Mouse (Mus musculus) cerebellum, adult 2 months (tissue): Measurements from ENCODE around the gene Fam3b. TPM values are rescaled to one million over a fixed set of nuclear protein-coding genes. Genes with fewer than 3 reads are reported as not detected.

Experiments used
- DNase-seq, 2 experiments: peaks; one replicate each; pipeline ENCODE4 v3.0.0; 2021
- H3K27ac ChIP-seq: fragments of 200-500 bp; 2 replicates; pipeline ENCODE4 v1.5.1; 2012; ENCODE audit warnings: low read length, control low read depth, inconsistent platforms; ENCODE audit not compliant: insufficient read depth
- H3K27me3 ChIP-seq: fragments of 200-500 bp; 2 replicates; pipeline ENCODE4 v1.6.1; 2012; ENCODE audit warnings: inconsistent platforms, mild to moderate bottlenecking, low read length, moderate library complexity; ENCODE audit not compliant: control insufficient read depth, insufficient read depth
- H3K4me1 ChIP-seq: fragments of 200-500 bp; 2 replicates; pipeline ENCODE4 v1.6.1; 2011; ENCODE audit warnings: low read length; ENCODE audit not compliant: control insufficient read depth, insufficient read depth
- H3K4me3 ChIP-seq: fragments of 200-500 bp; replicated peaks from 2 replicates; pipeline ENCODE3; 2011; ENCODE audit warnings: mild to moderate bottlenecking, low read depth, low read length, control low read depth; ENCODE audit not compliant: insufficient read depth
- CTCF ChIP-seq: fragments of 200-500 bp; IDR thresholded peaks from 2 replicates; pipeline ENCODE4 v1.5.1; 2011; ENCODE audit warnings: low read depth, mild to moderate bottlenecking, control low read depth, low read length, moderate library complexity, borderline replicate concordance; ENCODE audit not compliant: insufficient read depth
- POLR2A ChIP-seq: fragments of 200-500 bp; IDR thresholded peaks from 2 replicates; pipeline ENCODE4 v1.6.1; 2011; ENCODE audit warnings: low read length, control low read depth, borderline replicate concordance; ENCODE audit not compliant: insufficient read depth
- WGBS: fragments of 180-500 bp; shearing (Covaris S2); methylation state at CpG from one replicate; pipeline ENCODE4 v1.1.7; 2018; 5-methylcytosine and 5-hydroxymethylcytosine counted together
- polyA plus RNA-seq: library from polyadenylated mRNA; depleted of rRNA; stranded (reverse); fragments of >200 nt; gene quantifications from 2 replicates; pipeline ENCODE4 v1.2.3, GENCODE M21; 2012

Fam3b gene
- polyA plus RNA-seq, 1 experiment: not detected

GRCm38 (mm10) chr16:97533126-97533525, 18.5 kb upstream of the Fam3b start:
- Histone ChIP-seq H3K27me3 (no peaks in the 10 kb centered on the region), H3K27ac (no peak overlapping the region), H3K4me3 (no peak overlapping the region), H3K4me1 (0 out of 2 replicates have a peak, but pooled peaks cover 4% of the 10 kb centered on the region)
- no peak for DNase-seq
- 62% methylated on average over 1 of the region's 1 CpGs for WGBS
- TF ChIP-seq POLR2A: no peak
- no peak for TF ChIP-seq CTCF

GRCm38 (mm10) chr16:97529241-97529640, 14.6 kb upstream of the Fam3b start:
- 84% methylated on average over 2 of the region's 2 CpGs for WGBS
- H3K27ac ChIP-seq: no peak overlapping the region
- no peaks in the 10 kb centered on the region for H3K27me3 ChIP-seq
- no peak for TF ChIP-seq CTCF
- TF ChIP-seq POLR2A: no peak
- H3K4me1 ChIP-seq: no peaks in the 10 kb centered on the region
- DNase-seq: no peak
- H3K4me3 ChIP-seq: no peak overlapping the region

- no peak overlapping the region for H3K27ac ChIP-seq
- no peaks in the 10 kb centered on the region for H3K27me3 ChIP-seq
- TF ChIP-seq CTCF: peak; percentile 50
- TF ChIP-seq POLR2A: no peak
- WGBS: 13% methylated on average over 1 of the region's 1 CpGs
- H3K4me1 ChIP-seq: no peaks in the 10 kb centered on the region
- no peak overlapping the region for H3K4me3 ChIP-seq
- peak; percentile 14 to 27 for DNase-seq
Observed at GRCm38 (mm10) chr16:97523024-97523423, 8.4 kb upstream of the Fam3b start.

GRCm38 (mm10) chr16:97521983-97522382, 7.4 kb upstream of the Fam3b start:
- no peaks in the 10 kb centered on the region for H3K27me3 ChIP-seq
- TF ChIP-seq CTCF: no peak
- no peak for TF ChIP-seq POLR2A
- 77% methylated on average over 6 of the region's 6 CpGs for WGBS

GRCm38 (mm10) chr16:97516341-97516740, 1.7 kb upstream of the Fam3b start:
- Histone ChIP-seq H3K4me3 (no peak overlapping the region), H3K27ac (no peak overlapping the region), H3K27me3 (no peaks in the 10 kb centered on the region), H3K4me1 (no peaks in the 10 kb centered on the region)
- TF ChIP-seq POLR2A (no peak), CTCF (no peak)
- WGBS: 69% methylated on average over 3 of the region's 3 CpGs
- DNase-seq: no peak

More at GRCm38 (mm10) chr16:97521983-97522382, 7.4 kb upstream of the Fam3b start:
- Histone ChIP-seq H3K27ac (no peak overlapping the region), H3K4me3 (no peak overlapping the region), H3K4me1 (no peaks in the 10 kb centered on the region)
- DNase-seq: no peak

GRCm38 (mm10) chr16:97512347-97512751, 2.3 kb downstream of the Fam3b start:
- no peak for DNase-seq
- Histone ChIP-seq H3K4me3 (no peak overlapping the region), H3K4me1 (no peaks in the 10 kb centered on the region), H3K27ac (no peak overlapping the region), H3K27me3 (no peaks in the 10 kb centered on the region)
- 83% methylated on average over 12 of the region's 12 CpGs for WGBS
- TF ChIP-seq POLR2A (no peak), CTCF (no peak)

GRCm38 (mm10) chr16:97511495-97511894, 3.1 kb downstream of the Fam3b start:
- no peak for TF ChIP-seq CTCF
- TF ChIP-seq POLR2A: no peak
- H3K4me1 ChIP-seq: no peaks in the 10 kb centered on the region
- DNase-seq: no peak
- H3K27me3 ChIP-seq: no peaks in the 10 kb centered on the region
- no peak overlapping the region for H3K4me3 ChIP-seq
- no peak overlapping the region for H3K27ac ChIP-seq

GRCm38 (mm10) chr16:97510849-97511248, 3.8 kb downstream of the Fam3b start:
- TF ChIP-seq CTCF: no peak
- TF ChIP-seq POLR2A: no peak
- WGBS: 70% methylated on average over 5 of the region's 5 CpGs
- Histone ChIP-seq H3K27ac (no peak overlapping the region), H3K4me1 (no peaks in the 10 kb centered on the region), H3K27me3 (no peaks in the 10 kb centered on the region), H3K4me3 (no peak overlapping the region)
- DNase-seq: no peak
